Mouse (Mus musculus): ENCODE results near the gene Pltp. TPM values are rescaled to one million over a fixed set of nuclear protein-coding genes. Genes with fewer than 3 reads are reported as not detected.
A peak's percentile ranks its signal among the peaks of the same experiment; 100 is the strongest.
"Not testable (repeated sequence)": the region's sequence is repeated elsewhere in the genome, so short reads cannot be mapped to it uniquely, and the experiment has no call there.

Gene Pltp
- polyA plus RNA-seq, 1 experiment from 2014 or later, result 97.3 TPM

GRCm38 (mm10) chr2:164813557-164813956 is 44.0 kb downstream of the Pltp start:
- H3K27ac ChIP-seq (ENCODE audit: low read depth, low read length), result no peak overlapping the region
- H3K4me2 ChIP-seq, result no peak overlapping the region
- H3K9me3 ChIP-seq (ENCODE audit: control insufficient read depth, low read length), result no peaks in the 10 kb centered on the region
- 60% methylated on average over 2 of the region's 2 CpGs for WGBS
- H3K4me3 ChIP-seq (ENCODE audit: low read depth, low read length), result no peak overlapping the region
- H3K4me1 ChIP-seq (ENCODE audit: control insufficient read depth, insufficient read depth, low read length), result no peaks in the 10 kb centered on the region
- peak; percentile 33 for DNase-seq (ENCODE audit: low spot score, missing footprints)
- no peak for ATAC-seq (ENCODE audit: low FRiP score)
- no peaks in the 10 kb centered on the region for H3K36me3 ChIP-seq (ENCODE audit: control insufficient read depth, insufficient read depth, low read length)
- H3K9ac ChIP-seq (ENCODE audit: low read length), result no peak overlapping the region
- H3K27me3 ChIP-seq (ENCODE audit: control insufficient read depth, insufficient read depth, low read length), result no peaks in the 10 kb centered on the region

- Histone ChIP-seq H3K9ac (ENCODE audit: low read length) (no peak overlapping the region), H3K4me1 (ENCODE audit: control insufficient read depth, insufficient read depth, low read length) (peaks cover 7% of the 10 kb centered on the region; the same call in 1 of the 2 replicates), H3K27ac (ENCODE audit: low read depth, low read length) (no peak overlapping the region), H3K36me3 (ENCODE audit: control insufficient read depth, insufficient read depth, low read length) (no peaks in the 10 kb centered on the region), H3K27me3 (ENCODE audit: control insufficient read depth, insufficient read depth, low read length) (no peaks in the 10 kb centered on the region), H3K9me3 (ENCODE audit: control insufficient read depth, low read length) (no peaks in the 10 kb centered on the region), H3K4me2 (no peak overlapping the region), H3K4me3 (ENCODE audit: low read depth, low read length) (no peak overlapping the region)
- DNase-seq (ENCODE audit: low spot score, missing footprints) (no peak), ATAC-seq (ENCODE audit: low FRiP score) (no peak)
- 85% methylated on average over 7 of the region's 7 CpGs for WGBS
Measured at GRCm38 (mm10) chr2:164806614-164807013, 50.9 kb downstream of the Pltp start.

- Histone ChIP-seq H3K27me3 (ENCODE audit: control insufficient read depth, insufficient read depth, low read length) (no peaks in the 10 kb centered on the region), H3K9ac (ENCODE audit: low read length) (peak overlapping the region; percentile 63), H3K4me3 (ENCODE audit: low read depth, low read length) (peak overlapping the region; percentile 84), H3K9me3 (ENCODE audit: control insufficient read depth, low read length) (no peaks in the 10 kb centered on the region), H3K36me3 (ENCODE audit: control insufficient read depth, insufficient read depth, low read length) (no peaks in the 10 kb centered on the region), H3K4me1 (ENCODE audit: control insufficient read depth, insufficient read depth, low read length) (peaks cover 7% of the 10 kb centered on the region; the same call in 1 of the 2 replicates), H3K4me2 (peak overlapping the region; percentile 72), H3K27ac (ENCODE audit: low read depth, low read length) (peak overlapping the region; percentile 23; the same call in 1 of the 2 replicates)
- 3% methylated on average over 21 of the region's 21 CpGs for WGBS
- ATAC-seq (ENCODE audit: low FRiP score), result peak; percentile 68
- DNase-seq (ENCODE audit: low spot score, missing footprints), result no peak
Measured at GRCm38 (mm10) chr2:164805332-164805718, 52.2 kb downstream of the Pltp start.

GRCm38 (mm10) chr2:164804533-164805331 is 52.8 kb downstream of the Pltp start, which contains the start of the genes Acot8 and Zswim3:
Acot8 (minus strand) TSS chr2:164804882.
Zswim3 (plus strand) TSS chr2:164805098.
- Histone ChIP-seq H3K27ac (ENCODE audit: low read depth, low read length) (peak within 1 kb of the TSS; percentile 23; the same call in 1 of the 2 replicates), H3K36me3 (ENCODE audit: control insufficient read depth, insufficient read depth, low read length) (no peaks in the 10 kb centered on the region), H3K27me3 (ENCODE audit: control insufficient read depth, insufficient read depth, low read length) (no peaks in the 10 kb centered on the region), H3K4me1 (ENCODE audit: control insufficient read depth, insufficient read depth, low read length) (peaks cover 7% of the 10 kb centered on the region; the same call in 1 of the 2 replicates), H3K4me2 (peak within 1 kb of the TSS; percentile 72), H3K4me3 (ENCODE audit: low read depth, low read length) (peak within 1 kb of the TSS; percentile 84), H3K9ac (ENCODE audit: low read length) (peak within 1 kb of the TSS; percentile 80), H3K9me3 (ENCODE audit: control insufficient read depth, low read length) (no peaks in the 10 kb centered on the region)
- 1% methylated on average over 47 of the region's 47 CpGs for WGBS
- ATAC-seq (ENCODE audit: low FRiP score) (peak; percentile 97), DNase-seq (ENCODE audit: low spot score, missing footprints) (peak; percentile 99)

GRCm38 (mm10) chr2:164803921-164804313 is 53.6 kb downstream of the Pltp start:
- 58% methylated on average over 1 of the region's 1 CpGs for WGBS
- no peaks in the 10 kb centered on the region for H3K36me3 ChIP-seq (ENCODE audit: control insufficient read depth, insufficient read depth, low read length)
- H3K9me3 ChIP-seq (ENCODE audit: control insufficient read depth, low read length), result no peaks in the 10 kb centered on the region
- peak overlapping the region; percentile 67 for H3K4me2 ChIP-seq
- H3K9ac ChIP-seq (ENCODE audit: low read length), result peak overlapping the region; percentile 80
- no peak overlapping the region for H3K27ac ChIP-seq (ENCODE audit: low read depth, low read length)
- ATAC-seq (ENCODE audit: low FRiP score) (no peak), DNase-seq (ENCODE audit: low spot score, missing footprints) (peak; percentile 81)
- H3K4me1 ChIP-seq (ENCODE audit: control insufficient read depth, insufficient read depth, low read length), result peaks cover 7% of the 10 kb centered on the region; the same call in 1 of the 2 replicates
- H3K27me3 ChIP-seq (ENCODE audit: control insufficient read depth, insufficient read depth, low read length), result no peaks in the 10 kb centered on the region
- H3K4me3 ChIP-seq (ENCODE audit: low read depth, low read length), result peak overlapping the region; percentile 84

GRCm38 (mm10) chr2:164803201-164803920 is 54.1 kb downstream of the Pltp start:
- Histone ChIP-seq H3K27ac (ENCODE audit: low read depth, low read length) (no peak overlapping the region), H3K9me3 (ENCODE audit: control insufficient read depth, low read length) (no peaks in the 10 kb centered on the region), H3K4me3 (ENCODE audit: low read depth, low read length) (peak overlapping the region; percentile 84; the same call in 1 of the 2 replicates), H3K36me3 (ENCODE audit: control insufficient read depth, insufficient read depth, low read length) (no peaks in the 10 kb centered on the region), H3K9ac (ENCODE audit: low read length) (peak overlapping the region; percentile 80), H3K4me1 (ENCODE audit: control insufficient read depth, insufficient read depth, low read length) (peaks cover 7% of the 10 kb centered on the region; the same call in 1 of the 2 replicates), H3K27me3 (ENCODE audit: control insufficient read depth, insufficient read depth, low read length) (no peaks in the 10 kb centered on the region), H3K4me2 (peak overlapping the region; percentile 67)
- 94% methylated on average over 16 of the region's 16 CpGs for WGBS
- ATAC-seq (ENCODE audit: low FRiP score), result no peak
- DNase-seq (ENCODE audit: low spot score, missing footprints), result peak; percentile 35

GRCm38 (mm10) chr2:164800252-164801004 is 57.1 kb downstream of the Pltp start:
- Histone ChIP-seq H3K4me1 (ENCODE audit: control insufficient read depth, insufficient read depth, low read length) (peaks cover 5% of the 10 kb centered on the region; the same call in 1 of the 2 replicates), H3K4me3 (ENCODE audit: low read depth, low read length) (no peak overlapping the region), H3K27me3 (ENCODE audit: control insufficient read depth, insufficient read depth, low read length) (no peaks in the 10 kb centered on the region), H3K9ac (ENCODE audit: low read length) (no peak overlapping the region), H3K27ac (ENCODE audit: low read depth, low read length) (no peak overlapping the region), H3K9me3 (ENCODE audit: control insufficient read depth, low read length) (no peaks in the 10 kb centered on the region), H3K4me2 (no peak overlapping the region), H3K36me3 (ENCODE audit: control insufficient read depth, insufficient read depth, low read length) (peaks cover 4% of the 10 kb centered on the region)
- 92% methylated on average over 13 of the region's 13 CpGs for WGBS
- DNase-seq (ENCODE audit: low spot score, missing footprints), result no peak
- no peak for ATAC-seq (ENCODE audit: low FRiP score)

GRCm38 (mm10) chr2:164798554-164798953 is 59.0 kb downstream of the Pltp start:
- ATAC-seq (ENCODE audit: low FRiP score); H3K36me3 ChIP-seq (ENCODE audit: control insufficient read depth, insufficient read depth, low read length): not testable (repeated sequence)
- whole genome bisulfite sequencing, result 82% methylated on average over 6 of the region's 6 CpGs

More at GRCm38 (mm10) chr2:164798554-164798953, 59.0 kb downstream of the Pltp start:
- H3K4me1 ChIP-seq (ENCODE audit: control insufficient read depth, insufficient read depth, low read length); H3K4me3 ChIP-seq (ENCODE audit: low read depth, low read length); DNase-seq (ENCODE audit: low spot score, missing footprints); H3K4me2 ChIP-seq; H3K27ac ChIP-seq (ENCODE audit: low read depth, low read length); H3K9ac ChIP-seq (ENCODE audit: low read length); H3K27me3 ChIP-seq (ENCODE audit: control insufficient read depth, insufficient read depth, low read length); H3K9me3 ChIP-seq (ENCODE audit: control insufficient read depth, low read length): not testable (repeated sequence)
